Mouse (Mus musculus) CH12.LX (cell line): ENCODE results near the gene Shank1. TPM values are rescaled to one million over a fixed set of nuclear protein-coding genes. Genes with fewer than 3 reads are reported as not detected.

Experiments
- DNase-seq: peaks from one replicate; pipeline ENCODE4 v3.0.0-alpha.2; 2013; ENCODE audit errors: extremely low read depth
- H3K27ac ChIP-seq: 2 replicates; pipeline ENCODE4 v1.5.1; 2012; ENCODE audit warnings: low read depth, mild to moderate bottlenecking, control low read depth, moderate library complexity; ENCODE audit not compliant: insufficient read depth
- H3K27me3 ChIP-seq: replicated peaks from 2 replicates; pipeline ENCODE3; 2012; ENCODE audit warnings: inconsistent platforms
- H3K36me3 ChIP-seq, 2 experiments: replicated peaks in 1 of 2; 2 replicates each; pipeline versions ENCODE3 to v1.6.1; 2012; ENCODE audit warnings: inconsistent platforms in 1 of 2, low read length in 1 of 2, mild to moderate bottlenecking in 1 of 2, mixed read lengths in 1 of 2, moderate library complexity in 1 of 2; ENCODE audit not compliant: control insufficient read depth in 1 of 2, insufficient read depth in 1 of 2
- H3K4me1 ChIP-seq, 2 experiments: 2 replicates each; pipeline ENCODE4 v1.6.1; 2012; ENCODE audit warnings: inconsistent platforms in 1 of 2, moderate library complexity in 1 of 2; ENCODE audit not compliant: insufficient read depth in 2 of 2, control insufficient read depth in 1 of 2
- H3K4me2 ChIP-seq: 2 replicates; pipeline ENCODE4 v1.6.1; 2012; ENCODE audit warnings: low read depth, mild to moderate bottlenecking, control low read depth; ENCODE audit not compliant: poor library complexity, insufficient read depth, severe bottlenecking
- H3K4me3 ChIP-seq, 3 experiments: fragments of 150-350 bp in 1 of 3; sonication (generic) in 1 of 3; replicated peaks in 1 of 3; 2 replicates each; pipeline versions ENCODE3 to v1.5.1; 2011 to 2012; ENCODE audit warnings: low read depth in 2 of 3, low read length in 2 of 3, mild to moderate bottlenecking in 2 of 3, moderate library complexity in 2 of 3, control low read depth in 1 of 3, improper control_type of control experiment in 1 of 3, inconsistent platforms in 1 of 3, mixed read lengths in 1 of 3; ENCODE audit not compliant: poor library complexity in 1 of 3
- H3K79me2 ChIP-seq: replicated peaks from 2 replicates; pipeline ENCODE4 v1.6.1; 2012; ENCODE audit warnings: mild to moderate bottlenecking, moderate library complexity; ENCODE audit not compliant: control insufficient read depth, poor library complexity, insufficient read depth, severe bottlenecking; ENCODE audit errors: extremely low read depth
- H3K9ac ChIP-seq: 2 replicates; pipeline ENCODE4 v1.6.1; 2012; ENCODE audit warnings: low read depth, mild to moderate bottlenecking, control low read depth, moderate library complexity; ENCODE audit not compliant: insufficient read depth
- H3K9me3 ChIP-seq: replicated peaks from 2 replicates; pipeline ENCODE3; 2012; ENCODE audit warnings: low read length, inconsistent platforms, mixed read lengths
- BHLHE40 ChIP-seq: IDR thresholded peaks from 2 replicates; pipeline ENCODE4 v1.6.1; 2011; ENCODE audit warnings: mild to moderate bottlenecking, low read depth, low read length, improper control_type of control experiment
- CHD1 ChIP-seq: IDR thresholded peaks from 2 replicates; pipeline ENCODE4 v1.6.1; 2012; ENCODE audit warnings: low read depth, low read length, improper control_type of control experiment, inconsistent platforms
- CHD2 ChIP-seq: IDR thresholded peaks from 2 replicates; pipeline ENCODE4 v1.6.1; 2011; ENCODE audit warnings: low read length, improper control_type of control experiment
- EP300 ChIP-seq: IDR thresholded peaks from 2 replicates; pipeline ENCODE4 v1.6.1; 2011; ENCODE audit warnings: low read length, improper control_type of control experiment
- GABPA ChIP-seq: IDR thresholded peaks from 2 replicates; pipeline ENCODE4 v1.6.1; 2012; ENCODE audit warnings: low read depth, low read length, improper control_type of control experiment, inconsistent platforms; ENCODE audit not compliant: insufficient replicate concordance
- HCFC1 ChIP-seq: IDR thresholded peaks from 2 replicates; pipeline ENCODE4 v1.6.1; 2012; ENCODE audit warnings: low read depth, mild to moderate bottlenecking, inconsistent platforms, low read length, improper control_type of control experiment
- IRF4 ChIP-seq: IDR thresholded peaks from 2 replicates; pipeline ENCODE4 v1.6.1; 2014; ENCODE audit warnings: low read depth, mild to moderate bottlenecking, inconsistent platforms, low read length, improper control_type of control experiment
- JUN ChIP-seq: IDR thresholded peaks from 2 replicates; pipeline ENCODE4 v1.6.1; 2011; ENCODE audit warnings: low read depth, mild to moderate bottlenecking, low read length, improper control_type of control experiment, moderate library complexity; ENCODE audit not compliant: insufficient read depth
- MAFK ChIP-seq: IDR thresholded peaks from 2 replicates; pipeline ENCODE4 v1.6.1; 2011; ENCODE audit warnings: low read length, improper control_type of control experiment; ENCODE audit not compliant: insufficient replicate concordance
- MXI1 ChIP-seq: IDR thresholded peaks from 2 replicates; pipeline ENCODE4 v1.6.1; 2011; ENCODE audit warnings: mild to moderate bottlenecking, low read depth, low read length, improper control_type of control experiment
- MYC ChIP-seq: IDR thresholded peaks from 2 replicates; pipeline ENCODE4 v1.6.1; 2011; ENCODE audit warnings: low read depth, mild to moderate bottlenecking, improper control_type of control experiment, low read length
- NELFE ChIP-seq: IDR thresholded peaks from 2 replicates; pipeline ENCODE4 v1.6.1; 2011; ENCODE audit warnings: low read depth, low read length, improper control_type of control experiment
- NRF1 ChIP-seq: IDR thresholded peaks from 2 replicates; pipeline ENCODE4 v1.6.1; 2014; ENCODE audit warnings: low read depth, mild to moderate bottlenecking, inconsistent platforms, low read length, improper control_type of control experiment, moderate library complexity
- PAX5 ChIP-seq: IDR thresholded peaks from 2 replicates; pipeline ENCODE4 v1.6.1; 2012; ENCODE audit warnings: low read length, inconsistent platforms, mixed read lengths
- POLR2AphosphoS2 ChIP-seq: IDR thresholded peaks from 2 replicates; pipeline ENCODE4 v1.6.1; 2011; ENCODE audit warnings: low read depth, low read length, improper control_type of control experiment
- RAD21 ChIP-seq: IDR thresholded peaks from 2 replicates; pipeline ENCODE4 v1.6.1; 2011; ENCODE audit warnings: low read depth, mild to moderate bottlenecking, low read length, improper control_type of control experiment, moderate library complexity
- SIN3A ChIP-seq: IDR thresholded peaks from 2 replicates; pipeline ENCODE4 v1.6.1; 2012; ENCODE audit warnings: low read length, improper control_type of control experiment, inconsistent platforms
- TBP ChIP-seq: conservative IDR thresholded peaks from 2 replicates; pipeline ENCODE4 v1.6.1; 2011; ENCODE audit warnings: low read depth, low read length, improper control_type of control experiment
- dilution Hi-C: fragments of 300-500 bp; cut with MboI; formaldehyde crosslinking; loops from 2 replicates; pipeline ENCODE4 v1.14.3; 2020; ENCODE audit warnings: low sequenced_read_pairs; ENCODE audit not compliant: extremely low pct_unique_long_range_greater_than_20kb, extremely low pct_ligation_motif_present
- in situ Hi-C: fragments of 300-500 bp; cut with MboI; formaldehyde crosslinking; loops from 3 replicates; pipeline ENCODE4 v1.14.3; 2019; ENCODE audit warnings: low sequenced_read_pairs, low pct_ligation_motif_present, low pct_unique_long_range_greater_than_20kb, mixed read lengths
- polyA plus RNA-seq: library from polyadenylated mRNA; unstranded; fragments of >175 nt; gene quantifications from 2 replicates; pipeline ENCODE4 v1.2.1, GENCODE M21; 2012; ENCODE audit warnings: low read depth; ENCODE audit not compliant: insufficient read length
- total RNA-seq, 2 experiments: library from RNA; depleted of rRNA; stranded (reverse); fragments of 300-350 nt in 1 of 2; fragments of >200 nt in 1 of 2; gene quantifications; 2 replicates each; pipeline ENCODE4 v1.2.3; 2012 to 2014

Shank1 gene
- total and polyA plus RNA-seq, 3 experiments: under 0.01 to 0.07 TPM; not detected in 1

- H3K4me2 ChIP-seq: peak within 1 kb of the TSS; percentile 75; the same call in 1 of the 2 replicates
- DNase-seq: no peak
- in situ Hi-C loops (loop anchor here (10.0 kb wide), 1 partner anchor 99 kb away; no protein-coding TSS in a partner anchor), dilution Hi-C loops (no loop called here)
- no peak within 1 kb of the TSS for H3K4me3 ChIP-seq
- H3K9ac ChIP-seq: no peak within 1 kb of the TSS
- peaks cover under 1% of the 10 kb centered on the region for H3K9me3 ChIP-seq
- peaks cover 91% of the 10 kb centered on the region for H3K27me3 ChIP-seq
- no peaks in the 10 kb centered on the region for H3K79me2 ChIP-seq
- H3K4me1 ChIP-seq: no peaks in the 10 kb centered on the region
- no peak within 1 kb of the TSS for H3K27ac ChIP-seq
- no peaks in the 10 kb centered on the region for H3K36me3 ChIP-seq
- TF ChIP-seq IRF4: no peak
- no peak for TF ChIP-seq MXI1
- no peak for TF ChIP-seq POLR2AphosphoS2
- no peak for TF ChIP-seq BHLHE40
- TF ChIP-seq EP300: no peak
- TF ChIP-seq CHD1: no peak
- TF ChIP-seq TBP: no peak
- no peak for TF ChIP-seq GABPA
- TF ChIP-seq NELFE: no peak
- no peak for TF ChIP-seq JUN
Observed at GRCm38 (mm10) chr7:44385720-44386119, 75.7 kb downstream of the Shank1 start, which contains the start of gene 1700008O03Rik. Gene 1700008O03Rik (minus strand): TSS chr7:44385820.

- Histone ChIP-seq H3K9ac (no peak overlapping the region), H3K27ac (no peak overlapping the region), H3K4me1 (no peaks in the 10 kb centered on the region), H3K36me3 (no peaks in the 10 kb centered on the region), H3K79me2 (no peaks in the 10 kb centered on the region), H3K4me2 (no peak overlapping the region), H3K27me3 (peaks cover 87% of the 10 kb centered on the region), H3K4me3 (no peak overlapping the region), H3K9me3 (no peaks in the 10 kb centered on the region)
- TF ChIP-seq MYC (no peak), PAX5 (no peak), HCFC1 (no peak), SIN3A (no peak), CHD2 (no peak)
- dilution Hi-C loops: no loop called here
- in situ Hi-C loops: no loop called here
- DNase-seq: no peak
Observed at GRCm38 (mm10) chr7:44391831-44392230, 81.8 kb downstream of the Shank1 start.

- Histone ChIP-seq H3K4me1 (no peaks in the 10 kb centered on the region), H3K36me3 (no peaks in the 10 kb centered on the region), H3K27me3 (peaks cover 87% of the 10 kb centered on the region), H3K79me2 (no peaks in the 10 kb centered on the region), H3K9me3 (no peaks in the 10 kb centered on the region), H3K9ac (no peak overlapping the region), H3K4me3 (no peak overlapping the region), H3K4me2 (no peak overlapping the region), H3K27ac (no peak overlapping the region)
- no peak for DNase-seq
- dilution Hi-C loops: no loop called here
- in situ Hi-C loops: no loop called here
- TF ChIP-seq GABPA (no peak), MAFK (no peak), RAD21 (no peak), NRF1 (no peak), SIN3A (no peak), BHLHE40 (no peak)
Observed at GRCm38 (mm10) chr7:44392341-44392740, 82.3 kb downstream of the Shank1 start.
